Mouse (Mus musculus) heart, postnatal 0 days (tissue): Measurements from ENCODE around the gene Aknad1. TPM values are rescaled to one million over a fixed set of nuclear protein-coding genes. Genes with fewer than 3 reads are reported as not detected.

Experiments used
- ATAC-seq: fragments of 200-750 bp; cut with Nextera tagmentation; 2 replicates; pipeline ENCODE4 v1.8.0; 2017; ENCODE audit warnings: low read depth, moderate number of reproducible peaks, moderate library complexity; ENCODE audit not compliant: insufficient read depth
- DNase-seq: peaks from one replicate; pipeline ENCODE4 v3.0.0-alpha.2; 2016; ENCODE audit warnings: low spot score
- H3K27ac ChIP-seq: fragments of 300-500 bp; sonication (generic); 2 replicates; pipeline ENCODE4 v1.5.1; 2014; ENCODE audit warnings: low read depth, mild to moderate bottlenecking
- H3K27me3 ChIP-seq: fragments of 300-500 bp; sonication (generic); 2 replicates; pipeline ENCODE4 v1.6.1; 2014; ENCODE audit warnings: low read length, mixed read lengths; ENCODE audit not compliant: control insufficient read depth, insufficient read depth
- H3K36me3 ChIP-seq: fragments of 300-500 bp; sonication (generic); replicated peaks from 2 replicates; pipeline ENCODE4 v1.6.1; 2014; ENCODE audit warnings: low read length, mixed read lengths; ENCODE audit not compliant: control insufficient read depth, insufficient read depth
- H3K4me1 ChIP-seq: fragments of 300-500 bp; sonication (generic); 2 replicates; pipeline ENCODE4 v1.6.1; 2014; ENCODE audit warnings: antibody characterized with exemption; ENCODE audit not compliant: control insufficient read depth, insufficient read depth
- H3K4me2 ChIP-seq: fragments of 300-500 bp; sonication (generic); 2 replicates; pipeline ENCODE4 v1.6.1; 2014; ENCODE audit warnings: low read depth, mild to moderate bottlenecking, low read length, moderate library complexity
- H3K4me3 ChIP-seq: fragments of 300-500 bp; sonication (generic); 2 replicates; pipeline ENCODE4 v1.5.1; 2014; ENCODE audit warnings: low read depth, low read length
- H3K9ac ChIP-seq: fragments of 300-500 bp; sonication (generic); replicated peaks from 2 replicates; pipeline ENCODE4 v1.6.1; 2014; ENCODE audit warnings: low read depth, low read length, mixed read lengths
- H3K9me3 ChIP-seq: fragments of 300-500 bp; sonication (generic); replicated peaks from 2 replicates; pipeline ENCODE4 v1.6.1; 2016; ENCODE audit warnings: low read length; ENCODE audit not compliant: control insufficient read depth
- CTCF ChIP-seq: IDR thresholded peaks from 2 replicates; pipeline ENCODE4 v1.5.1; 2016; ENCODE audit warnings: antibody characterized with exemption, control low read depth, low read depth
- EP300 ChIP-seq: IDR thresholded peaks from 2 replicates; pipeline ENCODE4 v1.6.1; 2016; ENCODE audit warnings: antibody characterized with exemption, low read depth
- WGBS: fragments of 180-500 bp; shearing (Covaris S2); extraction: QIAGEN DNeasy Blood & Tissue Kit; methylation state at CpG from one replicate; pipeline ENCODE4 v1.1.7; 2014; 5-methylcytosine and 5-hydroxymethylcytosine counted together
- polyA plus RNA-seq: library from polyadenylated mRNA; unstranded; fragments of >200 nt; fragmentation: Nextera tagmentation; extraction: Ambion mirVana; gene quantifications from 2 replicates; pipeline ENCODE4 v1.2.1, GENCODE M21; 2015
- total RNA-seq: library from RNA; depleted of rRNA; stranded (reverse); fragments of >200 nt; gene quantifications from 2 replicates; pipeline ENCODE4 v1.2.3, GENCODE M21; 2014; ENCODE audit warnings: low replicate concordance

The Aknad1 gene
- total and polyA plus RNA-seq, 2 experiments from 2014 or later, result not detected

GRCm38 (mm10) chr3:108754541-108754940 is 15.1 kb downstream of the Aknad1 start:
- Histone ChIP-seq H3K4me3 (no peak overlapping the region), H3K9me3 (no peaks in the 10 kb centered on the region), H3K4me2 (no peak overlapping the region), H3K4me1 (no peaks in the 10 kb centered on the region), H3K27ac (no peak overlapping the region), H3K36me3 (no peaks in the 10 kb centered on the region), H3K9ac (no peak overlapping the region), H3K27me3 (no peaks in the 10 kb centered on the region)
- 86% methylated on average over 1 of the region's 1 CpGs for whole genome bisulfite sequencing
- no peak for ATAC-seq
- TF ChIP-seq CTCF, result no peak
- TF ChIP-seq EP300, result no peak
- DNase-seq, result no peak

DNA sequence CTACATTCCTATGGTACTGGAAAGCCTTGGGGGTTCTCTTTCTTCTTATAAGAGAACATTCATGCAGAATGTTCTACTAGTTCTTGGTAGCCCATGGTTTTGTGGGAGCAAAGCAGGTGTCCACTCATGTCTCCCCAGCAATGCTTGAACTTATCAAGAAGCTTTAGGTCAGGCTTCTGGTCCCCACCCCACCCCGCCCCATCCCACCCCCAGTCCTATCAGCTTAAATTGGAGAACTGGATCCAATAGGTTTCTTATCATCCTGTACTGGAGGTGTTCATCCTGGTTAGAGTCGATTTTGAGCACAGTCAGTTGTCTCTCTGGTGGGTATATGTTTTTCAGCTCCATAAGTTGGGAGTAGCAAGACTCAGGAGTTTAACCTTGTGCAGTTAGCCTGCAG is 16.1 kb downstream of the Aknad1 start:
- no peak for DNase-seq
- ATAC-seq, result no peak
- Histone ChIP-seq H3K27me3 (no peaks in the 10 kb centered on the region), H3K4me3 (no peak overlapping the region), H3K9ac (no peak overlapping the region), H3K27ac (no peak overlapping the region), H3K4me2 (no peak overlapping the region), H3K36me3 (no peaks in the 10 kb centered on the region), H3K4me1 (no peaks in the 10 kb centered on the region), H3K9me3 (no peaks in the 10 kb centered on the region)
- TF ChIP-seq CTCF (no peak), EP300 (no peak)
- WGBS, result 65% methylated on average over 2 of the region's 2 CpGs

GRCm38 (mm10) chr3:108756131-108756530 is 16.7 kb downstream of the Aknad1 start:
- Histone ChIP-seq H3K4me1 (no peaks in the 10 kb centered on the region), H3K4me2 (no peak overlapping the region), H3K27ac (no peak overlapping the region), H3K9me3 (no peaks in the 10 kb centered on the region), H3K4me3 (no peak overlapping the region), H3K36me3 (no peaks in the 10 kb centered on the region), H3K27me3 (no peaks in the 10 kb centered on the region), H3K9ac (no peak overlapping the region)
- 69% methylated on average over 1 of the region's 1 CpGs for WGBS
- ATAC-seq, result no peak
- TF ChIP-seq EP300 (no peak), CTCF (no peak)
- DNase-seq, result no peak

GRCm38 (mm10) chr3:108757570-108757969 is 18.1 kb downstream of the Aknad1 start:
- TF ChIP-seq EP300 (no peak), CTCF (no peak)
- Histone ChIP-seq H3K9me3 (no peaks in the 10 kb centered on the region), H3K4me3 (no peak overlapping the region), H3K4me1 (no peaks in the 10 kb centered on the region), H3K36me3 (no peaks in the 10 kb centered on the region), H3K4me2 (no peak overlapping the region), H3K27me3 (no peaks in the 10 kb centered on the region), H3K9ac (no peak overlapping the region), H3K27ac (no peak overlapping the region)
- WGBS, result 59% methylated on average over 9 of the region's 9 CpGs
- ATAC-seq (no peak), DNase-seq (no peak)

DNA sequence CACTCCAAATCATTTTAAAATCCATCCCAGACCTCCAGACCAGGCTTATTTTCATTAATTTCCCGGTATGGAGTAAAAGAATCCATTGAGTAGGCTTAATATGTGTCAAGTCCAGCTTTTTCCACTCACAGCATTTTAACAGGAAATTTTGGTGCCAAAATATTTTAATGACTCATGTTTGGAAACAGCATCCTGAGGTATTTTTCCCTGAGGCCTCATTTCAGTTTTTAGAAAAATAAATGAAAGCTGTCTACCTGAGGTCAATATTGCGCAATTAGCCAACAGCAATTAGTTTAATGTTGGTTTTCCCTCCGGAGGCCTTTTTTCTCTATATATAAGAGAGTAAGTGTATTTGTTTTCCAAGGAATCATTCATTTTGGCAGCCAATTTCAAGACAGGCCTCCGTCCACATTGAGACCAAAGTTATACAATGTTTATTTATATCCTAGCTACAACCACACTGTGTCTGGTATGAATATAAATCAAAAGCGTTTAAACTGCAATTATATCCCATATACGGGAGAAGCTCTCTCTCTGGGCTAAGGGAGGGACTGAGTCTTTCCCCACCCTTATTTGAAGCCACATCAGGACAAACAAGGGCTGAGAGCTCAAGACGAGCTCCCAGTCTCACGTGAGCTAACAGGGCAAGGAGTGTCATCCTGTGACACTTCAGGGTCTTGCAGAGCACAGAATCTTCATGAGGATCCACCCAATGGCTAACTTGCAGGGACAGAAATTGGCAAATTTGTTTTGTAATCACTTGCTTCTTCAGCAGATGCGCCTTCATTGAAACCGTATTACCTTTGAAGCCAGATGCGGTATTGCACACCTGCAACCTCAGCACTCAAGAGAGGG is 20.3 kb downstream of the Aknad1 start:
- Histone ChIP-seq H3K9me3 (no peaks in the 10 kb centered on the region), H3K4me3 (no peak overlapping the region), H3K4me2 (no peak overlapping the region), H3K4me1 (no peaks in the 10 kb centered on the region), H3K36me3 (no peaks in the 10 kb centered on the region), H3K27me3 (no peaks in the 10 kb centered on the region), H3K27ac (0 out of 2 replicates have a peak overlapping the region, but pooled peaks have one; percentile 39), H3K9ac (no peak overlapping the region)
- WGBS, result 74% methylated on average over 11 of the region's 11 CpGs
- ATAC-seq (no peak), DNase-seq (no peak)
- TF ChIP-seq CTCF, result no peak

DNA sequence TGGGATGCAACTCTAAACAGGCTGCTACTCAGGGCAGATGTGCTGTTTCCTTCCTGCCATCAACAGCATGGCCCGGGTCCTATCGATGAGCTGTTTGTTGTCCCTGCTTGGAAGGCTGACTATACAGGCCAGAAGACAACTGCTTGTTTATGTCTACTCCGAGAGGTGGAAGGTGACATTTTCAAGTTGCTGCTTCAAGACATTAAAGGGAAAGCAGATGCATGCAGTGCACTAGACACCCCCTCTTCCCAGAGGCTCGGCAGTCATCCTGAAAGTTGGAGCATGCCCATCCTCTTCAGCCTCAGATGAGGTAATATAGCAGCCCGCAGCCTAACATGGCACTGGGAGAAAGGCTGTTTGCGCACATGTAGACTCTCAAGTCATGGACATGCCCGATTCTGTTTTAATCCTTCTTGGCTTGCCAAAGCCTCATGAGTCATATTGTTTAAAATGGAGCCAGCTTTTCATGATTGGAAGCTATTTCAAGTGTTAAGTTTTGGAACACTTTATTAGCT is 23.2 kb downstream of the Aknad1 start:
- no peak overlapping the region for H3K4me2 ChIP-seq
- TF ChIP-seq CTCF, result no peak
- TF ChIP-seq EP300, result no peak
- H3K36me3 ChIP-seq, result no peaks in the 10 kb centered on the region
- H3K9me3 ChIP-seq, result no peaks in the 10 kb centered on the region
- ATAC-seq (no peak), DNase-seq (no peak)
- H3K4me3 ChIP-seq, result no peak overlapping the region
- no peak overlapping the region for H3K9ac ChIP-seq
- no peaks in the 10 kb centered on the region for H3K4me1 ChIP-seq
- WGBS, result 61% methylated on average over 7 of the region's 7 CpGs
- no peak overlapping the region for H3K27ac ChIP-seq
- no peaks in the 10 kb centered on the region for H3K27me3 ChIP-seq
